Mouse (Mus musculus) forebrain, embryonic 12.5 days (tissue): ENCODE measurements around the gene Cnpy1. TPM values are rescaled to one million over a fixed set of nuclear protein-coding genes. Genes with fewer than 3 reads are reported as not detected.
A peak's percentile ranks its signal among the peaks of the same experiment; 100 is the strongest.

Source experiments
- ATAC-seq: fragments of 200-750 bp; cut with Nextera tagmentation; 2 replicates; pipeline ENCODE4 v1.8.0; 2017; ENCODE audit warnings: moderate TSS enrichment; ENCODE audit not compliant: low FRiP score
- H3K27ac ChIP-seq: fragments of 300-500 bp; sonication (generic); 2 replicates; pipeline ENCODE4 v1.5.1; 2016; ENCODE audit warnings: mild to moderate bottlenecking
- H3K27me3 ChIP-seq: fragments of 300-500 bp; sonication (generic); 2 replicates; pipeline ENCODE4 v1.6.1; 2016; ENCODE audit warnings: mild to moderate bottlenecking
- H3K36me3 ChIP-seq: fragments of 300-500 bp; sonication (generic); replicated peaks from 2 replicates; pipeline ENCODE4 v1.6.1; 2016; ENCODE audit warnings: mild to moderate bottlenecking
- H3K4me1 ChIP-seq: fragments of 300-500 bp; sonication (generic); 2 replicates; pipeline ENCODE4 v1.6.1; 2016
- H3K4me2 ChIP-seq: fragments of 300-500 bp; sonication (generic); 2 replicates; pipeline ENCODE4 v1.6.1; 2016; ENCODE audit warnings: mild to moderate bottlenecking, moderate library complexity
- H3K4me3 ChIP-seq: fragments of 300-500 bp; sonication (generic); replicated peaks from 2 replicates; pipeline ENCODE4 v1.5.1; 2016; ENCODE audit warnings: mild to moderate bottlenecking
- H3K9ac ChIP-seq: fragments of 300-500 bp; sonication (generic); 2 replicates; pipeline ENCODE4 v1.6.1; 2016; ENCODE audit warnings: mild to moderate bottlenecking
- H3K9me3 ChIP-seq: fragments of 300-500 bp; sonication (generic); 2 replicates; pipeline ENCODE4 v1.6.1; 2016
- WGBS: fragments of 180-500 bp; shearing (Covaris S2); methylation state at CpG from one replicate; pipeline ENCODE4 v1.1.7; 2016; 5-methylcytosine and 5-hydroxymethylcytosine counted together
- polyA plus RNA-seq: library from polyadenylated mRNA; unstranded; fragments of >200 nt; fragmentation: Nextera tagmentation; extraction: Ambion mirVana; gene quantifications from 2 replicates; pipeline ENCODE4 v1.2.1, GENCODE M21; 2016

Cnpy1 gene
- polyA plus RNA-seq, 1 experiment from 2014 or later, result 3.2 TPM

- WGBS, result under 1% methylated on average over 111 of the region's 111 CpGs
- Histone ChIP-seq H3K4me3 (peak overlapping the region; percentile 43), H3K27me3 (peaks cover 96% of the 10 kb centered on the region), H3K4me2 (peak overlapping the region; percentile 70), H3K9ac (no peak overlapping the region), H3K9me3 (no peaks in the 10 kb centered on the region), H3K4me1 (peaks cover 30% of the 10 kb centered on the region), H3K27ac (no peak overlapping the region), H3K36me3 (no peaks in the 10 kb centered on the region)
- ATAC-seq, result no peak
Measured at GRCm38 (mm10) chr5:28166256-28167231, 79.1 kb downstream of the Cnpy1 start.

GRCm38 (mm10) chr5:28165358-28166255 lies 80.0 kb downstream of the Cnpy1 start, which contains the start of gene En2:
Gene En2, plus strand, starts transcription at chr5:28165694.
- Histone ChIP-seq H3K9ac (no peak within 1 kb of the TSS), H3K27ac (no peak within 1 kb of the TSS)
- peak; percentile 85 for ATAC-seq

GRCm38 (mm10) chr5:28163926-28164325 lies 81.7 kb downstream of the Cnpy1 start:
- H3K9ac ChIP-seq, result no peak overlapping the region
- H3K4me1 ChIP-seq, result peaks cover 28% of the 10 kb centered on the region
- 4% methylated on average over 1 of the region's 1 CpGs for WGBS
- no peak overlapping the region for H3K4me2 ChIP-seq
- H3K36me3 ChIP-seq, result no peaks in the 10 kb centered on the region
- peaks cover 100% of the 10 kb centered on the region for H3K27me3 ChIP-seq
- H3K27ac ChIP-seq, result no peak overlapping the region
- ATAC-seq, result no peak
- H3K4me3 ChIP-seq, result no peak overlapping the region
- no peaks in the 10 kb centered on the region for H3K9me3 ChIP-seq

More at GRCm38 (mm10) chr5:28165358-28166255, 80.0 kb downstream of the Cnpy1 start, which contains the start of gene En2:
- Histone ChIP-seq H3K4me1 (peaks cover 27% of the 10 kb centered on the region), H3K36me3 (no peaks in the 10 kb centered on the region), H3K27me3 (peaks cover 98% of the 10 kb centered on the region), H3K4me2 (peak within 1 kb of the TSS; percentile 70), H3K9me3 (no peaks in the 10 kb centered on the region), H3K4me3 (peak within 1 kb of the TSS; percentile 43)
- WGBS, result under 1% methylated on average over 110 of the region's 113 CpGs

GRCm38 (mm10) chr5:28161938-28162402 lies 83.6 kb downstream of the Cnpy1 start:
- H3K36me3 ChIP-seq, result no peaks in the 10 kb centered on the region
- peaks cover 40% of the 10 kb centered on the region for H3K4me1 ChIP-seq
- H3K9me3 ChIP-seq, result no peaks in the 10 kb centered on the region
- no peak overlapping the region for H3K9ac ChIP-seq
- no peak for ATAC-seq
- peak overlapping the region; percentile 10; the same call in 1 of the 2 replicates for H3K4me3 ChIP-seq
- under 1% methylated on average over 24 of the region's 24 CpGs for WGBS
- peaks cover 100% of the 10 kb centered on the region for H3K27me3 ChIP-seq
- no peak overlapping the region for H3K27ac ChIP-seq
- H3K4me2 ChIP-seq, result peak overlapping the region; percentile 21

GRCm38 (mm10) chr5:28161383-28161937 lies 84.1 kb downstream of the Cnpy1 start:
- no peak overlapping the region for H3K27ac ChIP-seq
- H3K4me1 ChIP-seq, result peaks cover 35% of the 10 kb centered on the region
- peak overlapping the region; percentile 21 for H3K4me2 ChIP-seq
- H3K4me3 ChIP-seq, result peak overlapping the region; percentile 10; the same call in 1 of the 2 replicates
- no peak overlapping the region for H3K9ac ChIP-seq
- no peaks in the 10 kb centered on the region for H3K36me3 ChIP-seq
- WGBS, result 2% methylated on average over 20 of the region's 20 CpGs
- H3K27me3 ChIP-seq, result peaks cover 100% of the 10 kb centered on the region
- no peak for ATAC-seq
- no peaks in the 10 kb centered on the region for H3K9me3 ChIP-seq

GRCm38 (mm10) chr5:28159891-28160470 lies 85.6 kb downstream of the Cnpy1 start:
- Histone ChIP-seq H3K4me3 (no peak overlapping the region), H3K9ac (no peak overlapping the region), H3K9me3 (no peaks in the 10 kb centered on the region), H3K4me1 (peaks cover 24% of the 10 kb centered on the region), H3K27me3 (peaks cover 100% of the 10 kb centered on the region), H3K4me2 (no peak overlapping the region), H3K27ac (no peak overlapping the region), H3K36me3 (no peaks in the 10 kb centered on the region)
- no peak for ATAC-seq
- 2% methylated on average over 8 of the region's 8 CpGs for WGBS

GRCm38 (mm10) chr5:28159072-28159458 lies 86.5 kb downstream of the Cnpy1 start:
- H3K27ac ChIP-seq, result no peak overlapping the region
- WGBS, result under 1% methylated on average over 15 of the region's 15 CpGs
- no peak overlapping the region for H3K4me2 ChIP-seq
- no peak for ATAC-seq
- H3K9me3 ChIP-seq, result no peaks in the 10 kb centered on the region
- peaks cover 23% of the 10 kb centered on the region for H3K4me1 ChIP-seq
- no peaks in the 10 kb centered on the region for H3K36me3 ChIP-seq
- no peak overlapping the region for H3K9ac ChIP-seq
- H3K27me3 ChIP-seq, result peaks cover 97% of the 10 kb centered on the region
- no peak overlapping the region for H3K4me3 ChIP-seq

GRCm38 (mm10) chr5:28158308-28159071 lies 87.1 kb downstream of the Cnpy1 start:
- peak overlapping the region; percentile 36 for H3K4me2 ChIP-seq
- no peaks in the 10 kb centered on the region for H3K9me3 ChIP-seq
- no peak overlapping the region for H3K27ac ChIP-seq
- peak overlapping the region; percentile 11; the same call in 1 of the 2 replicates for H3K4me3 ChIP-seq
- H3K27me3 ChIP-seq, result peaks cover 97% of the 10 kb centered on the region
- under 1% methylated on average over 31 of the region's 31 CpGs for WGBS
- peaks cover 23% of the 10 kb centered on the region for H3K4me1 ChIP-seq
- H3K36me3 ChIP-seq, result no peaks in the 10 kb centered on the region
- ATAC-seq, result peak; percentile 39; the same call in 1 of the 2 replicates
- no peak overlapping the region for H3K9ac ChIP-seq

- 0 out of 2 replicates have a peak overlapping the region, but pooled peaks have one; percentile 13 for H3K4me2 ChIP-seq
Measured at GRCm38 (mm10) chr5:28157781-28158180, 87.8 kb downstream of the Cnpy1 start.

GRCm38 (mm10) chr5:28157044-28157730 lies 88.4 kb downstream of the Cnpy1 start:
- Histone ChIP-seq H3K9me3 (no peaks in the 10 kb centered on the region), H3K27ac (no peak overlapping the region), H3K4me3 (no peak overlapping the region), H3K27me3 (peaks cover 97% of the 10 kb centered on the region), H3K9ac (no peak overlapping the region), H3K4me2 (no peak overlapping the region), H3K36me3 (no peaks in the 10 kb centered on the region), H3K4me1 (peaks cover 22% of the 10 kb centered on the region)
- ATAC-seq, result no peak
- WGBS, result 6% methylated on average over 9 of the region's 9 CpGs

More at GRCm38 (mm10) chr5:28157781-28158180, 87.8 kb downstream of the Cnpy1 start:
- H3K36me3 ChIP-seq, result no peaks in the 10 kb centered on the region
- no peak overlapping the region for H3K9ac ChIP-seq
- WGBS, result 1% methylated on average over 17 of the region's 17 CpGs
- H3K27me3 ChIP-seq, result peaks cover 97% of the 10 kb centered on the region
- peak overlapping the region; percentile 11; the same call in 1 of the 2 replicates for H3K4me3 ChIP-seq
- ATAC-seq, result no peak
- no peak overlapping the region for H3K27ac ChIP-seq
- peaks cover 23% of the 10 kb centered on the region for H3K4me1 ChIP-seq
- H3K9me3 ChIP-seq, result no peaks in the 10 kb centered on the region
